Mouse (Mus musculus): ENCODE measurements at regions not wholly inside any gene's neighbourhood (a gene's known extent, or its start where the extent isn't known, plus 50 kb on each side); places are given as distances from the start of the nearest gene placed in this dataset.

- Histone ChIP-seq H3K36me3 (no peaks in the 10 kb centered on the region), H3K4me3 (replicated peaks) (no peak overlapping the region)
- no peak for ATAC-seq (ENCODE audit: insufficient read depth, low FRiP score, low read depth)
Observed at GRCm38 (mm10) chr3:48658386-48658785, 1098.7 kb downstream of the Pcdh18 start.

GRCm38 (mm10) chr3:48655084-48655483 is 1102.0 kb downstream of the Pcdh18 start:
- no peak overlapping the region for H3K4me2 ChIP-seq
- no peak for ATAC-seq (ENCODE audit: insufficient read depth, low FRiP score, low read depth)
- no peaks in the 10 kb centered on the region for H3K9me3 ChIP-seq
- no peak overlapping the region for H3K4me3 ChIP-seq (replicated peaks)
- 81% methylated on average over 4 of the region's 4 CpGs for WGBS
- H3K36me3 ChIP-seq = no peaks in the 10 kb centered on the region
- no peak overlapping the region for H3K9ac ChIP-seq
- no peaks in the 10 kb centered on the region for H3K4me1 ChIP-seq
- H3K27me3 ChIP-seq (replicated peaks) = no peaks in the 10 kb centered on the region
- no peak overlapping the region for H3K27ac ChIP-seq

More at GRCm38 (mm10) chr3:48658386-48658785, 1098.7 kb downstream of the Pcdh18 start:
- Histone ChIP-seq H3K27me3 (replicated peaks) (no peaks in the 10 kb centered on the region), H3K27ac (no peak overlapping the region), H3K9me3 (no peaks in the 10 kb centered on the region), H3K9ac (no peak overlapping the region), H3K4me1 (no peaks in the 10 kb centered on the region), H3K4me2 (no peak overlapping the region)
- WGBS = 61% methylated on average over 1 of the region's 1 CpGs

- H3K4me1 ChIP-seq = no peaks in the 10 kb centered on the region
- no peaks in the 10 kb centered on the region for H3K36me3 ChIP-seq
- no peak overlapping the region for H3K9ac ChIP-seq
- H3K27me3 ChIP-seq (replicated peaks) = no peaks in the 10 kb centered on the region
- no peak overlapping the region; the same call in 1 of the 2 replicates for H3K4me2 ChIP-seq
- H3K27ac ChIP-seq = no peak overlapping the region
- no peak for ATAC-seq (ENCODE audit: insufficient read depth, low FRiP score, low read depth)
- H3K4me3 ChIP-seq (replicated peaks) = no peak overlapping the region
- 23% methylated on average over 3 of the region's 3 CpGs for WGBS
- H3K9me3 ChIP-seq = no peaks in the 10 kb centered on the region
Observed at GRCm38 (mm10) chr3:48631889-48632483, 1125.1 kb downstream of the Pcdh18 start.

GRCm38 (mm10) chr3:48608933-48609332 is 1148.2 kb downstream of the Pcdh18 start:
- no peak for ATAC-seq (ENCODE audit: insufficient read depth, low FRiP score, low read depth)
- Histone ChIP-seq H3K4me3 (replicated peaks) (no peak overlapping the region), H3K27ac (no peak overlapping the region), H3K4me2 (no peak overlapping the region), H3K4me1 (no peaks in the 10 kb centered on the region), H3K27me3 (replicated peaks) (no peaks in the 10 kb centered on the region), H3K9me3 (no peaks in the 10 kb centered on the region), H3K36me3 (no peaks in the 10 kb centered on the region), H3K9ac (no peak overlapping the region)
- 94% methylated on average over 21 of the region's 21 CpGs for WGBS

- H3K4me1 ChIP-seq = no peaks in the 10 kb centered on the region
- H3K9me3 ChIP-seq = no peaks in the 10 kb centered on the region
- no peak overlapping the region for H3K4me2 ChIP-seq
- no peak overlapping the region for H3K4me3 ChIP-seq (replicated peaks)
- no peaks in the 10 kb centered on the region for H3K27me3 ChIP-seq (replicated peaks)
- no peak overlapping the region for H3K27ac ChIP-seq
- no peak overlapping the region for H3K9ac ChIP-seq
- WGBS = 87% methylated on average over 3 of the region's 3 CpGs
- no peaks in the 10 kb centered on the region for H3K36me3 ChIP-seq
- no peak for ATAC-seq (ENCODE audit: insufficient read depth, low FRiP score, low read depth)
Observed at GRCm38 (mm10) chr3:48604840-48605239, 1152.3 kb downstream of the Pcdh18 start.

GRCm38 (mm10) chr3:48587341-48587740 is 1169.8 kb downstream of the Pcdh18 start:
- Histone ChIP-seq H3K27me3 (replicated peaks) (no peaks in the 10 kb centered on the region), H3K4me1 (no peaks in the 10 kb centered on the region), H3K36me3 (no peaks in the 10 kb centered on the region), H3K4me2 (no peak overlapping the region), H3K9me3 (no peaks in the 10 kb centered on the region), H3K4me3 (replicated peaks) (no peak overlapping the region), H3K9ac (no peak overlapping the region), H3K27ac (no peak overlapping the region)
- no peak for ATAC-seq (ENCODE audit: insufficient read depth, low FRiP score, low read depth)
- WGBS = 95% methylated on average over 2 of the region's 2 CpGs

GRCm38 (mm10) chr3:48586145-48586544 is 1171.0 kb downstream of the Pcdh18 start:
- Histone ChIP-seq H3K9me3 (no peaks in the 10 kb centered on the region), H3K4me1 (no peaks in the 10 kb centered on the region), H3K9ac (no peak overlapping the region), H3K27ac (no peak overlapping the region), H3K4me3 (replicated peaks) (no peak overlapping the region), H3K4me2 (no peak overlapping the region), H3K27me3 (replicated peaks) (no peaks in the 10 kb centered on the region), H3K36me3 (no peaks in the 10 kb centered on the region)
- ATAC-seq (ENCODE audit: insufficient read depth, low FRiP score, low read depth) = no peak
- WGBS = 19% methylated on average over 1 of the region's 1 CpGs

- Histone ChIP-seq H3K27ac (no peak overlapping the region), H3K36me3 (no peaks in the 10 kb centered on the region), H3K27me3 (replicated peaks) (no peaks in the 10 kb centered on the region), H3K4me3 (replicated peaks) (no peak overlapping the region), H3K9me3 (no peaks in the 10 kb centered on the region), H3K4me2 (no peak overlapping the region), H3K4me1 (no peaks in the 10 kb centered on the region), H3K9ac (no peak overlapping the region)
- ATAC-seq (ENCODE audit: insufficient read depth, low FRiP score, low read depth) = no peak
Observed at GRCm38 (mm10) chr3:48584340-48584739, 1172.8 kb downstream of the Pcdh18 start.

GRCm38 (mm10) chr3:48582521-48582920 is 1174.6 kb downstream of the Pcdh18 start:
- Histone ChIP-seq H3K4me1 (no peaks in the 10 kb centered on the region), H3K9ac (no peak overlapping the region), H3K36me3 (no peaks in the 10 kb centered on the region), H3K9me3 (no peaks in the 10 kb centered on the region), H3K27ac (no peak overlapping the region), H3K27me3 (replicated peaks) (no peaks in the 10 kb centered on the region), H3K4me3 (replicated peaks) (no peak overlapping the region), H3K4me2 (no peak overlapping the region)
- WGBS = 63% methylated on average over 1 of the region's 1 CpGs
- ATAC-seq (ENCODE audit: insufficient read depth, low FRiP score, low read depth) = no peak

- no peak overlapping the region for H3K4me3 ChIP-seq (replicated peaks)
- WGBS = 79% methylated on average over 2 of the region's 2 CpGs
- H3K27me3 ChIP-seq (replicated peaks) = no peaks in the 10 kb centered on the region
- H3K27ac ChIP-seq = no peak overlapping the region
- no peaks in the 10 kb centered on the region for H3K9me3 ChIP-seq
- H3K36me3 ChIP-seq = no peaks in the 10 kb centered on the region
- no peak overlapping the region for H3K4me2 ChIP-seq
- H3K9ac ChIP-seq = no peak overlapping the region
- no peaks in the 10 kb centered on the region for H3K4me1 ChIP-seq
- ATAC-seq (ENCODE audit: insufficient read depth, low FRiP score, low read depth) = no peak
Observed at GRCm38 (mm10) chr3:48579971-48580370, 1177.2 kb downstream of the Pcdh18 start.

GRCm38 (mm10) chr3:48579229-48579628 is 1177.9 kb downstream of the Pcdh18 start:
- Histone ChIP-seq H3K27me3 (replicated peaks) (no peaks in the 10 kb centered on the region), H3K27ac (no peak overlapping the region), H3K9ac (no peak overlapping the region), H3K4me3 (replicated peaks) (no peak overlapping the region), H3K4me2 (no peak overlapping the region), H3K4me1 (no peaks in the 10 kb centered on the region), H3K36me3 (no peaks in the 10 kb centered on the region), H3K9me3 (no peaks in the 10 kb centered on the region)
- ATAC-seq (ENCODE audit: insufficient read depth, low FRiP score, low read depth) = no peak
- WGBS = 53% methylated on average over 1 of the region's 1 CpGs

GRCm38 (mm10) chr3:48546669-48547068 is 1210.5 kb downstream of the Pcdh18 start:
- Histone ChIP-seq H3K9ac (no peak overlapping the region), H3K4me1 (no peaks in the 10 kb centered on the region), H3K9me3 (no peaks in the 10 kb centered on the region), H3K4me3 (replicated peaks) (no peak overlapping the region), H3K27ac (no peak overlapping the region), H3K36me3 (no peaks in the 10 kb centered on the region), H3K4me2 (no peak overlapping the region), H3K27me3 (replicated peaks) (no peaks in the 10 kb centered on the region)
- no peak for ATAC-seq (ENCODE audit: insufficient read depth, low FRiP score, low read depth)
- 86% methylated on average over 1 of the region's 1 CpGs for WGBS

GRCm38 (mm10) chr3:48515009-48515408 is 1242.1 kb downstream of the Pcdh18 start:
- 56% methylated on average over 3 of the region's 3 CpGs for WGBS
- Histone ChIP-seq H3K27me3 (replicated peaks) (no peaks in the 10 kb centered on the region), H3K27ac (no peak overlapping the region), H3K4me3 (replicated peaks) (no peak overlapping the region), H3K9me3 (no peaks in the 10 kb centered on the region), H3K36me3 (no peaks in the 10 kb centered on the region), H3K4me1 (no peaks in the 10 kb centered on the region), H3K4me2 (no peak overlapping the region), H3K9ac (no peak overlapping the region)
- no peak for ATAC-seq (ENCODE audit: insufficient read depth, low FRiP score, low read depth)

Data from stomach, embryonic 15.5 days (tissue).